Mouse (Mus musculus) megakaryocyte, embryonic 14.5 days (primary cell): Measurements from ENCODE around the gene Lnx2.

Experiments used
- FLI1 ChIP-seq: IDR thresholded peaks from 2 replicates; pipeline ENCODE4 v1.6.1; 2012; ENCODE audit warnings: low read length, inconsistent platforms, mixed read lengths
- GATA1 ChIP-seq: IDR thresholded peaks from 3 replicates; pipeline ENCODE4 v1.6.1; 2012; ENCODE audit warnings: mixed read lengths, low read length, inconsistent platforms, borderline replicate concordance

- no peak for TF ChIP-seq GATA1
- TF ChIP-seq FLI1, result no peak
Observed at GRCm38 (mm10) chr5:147039394-147039793, 37.0 kb downstream of the Lnx2 start.
